Mouse (Mus musculus) neural tube, embryonic 12.5 days (tissue): ENCODE results near the gene Cacnb2. TPM values are rescaled to one million over a fixed set of nuclear protein-coding genes. Genes with fewer than 3 reads are reported as not detected.

ENCODE experiments used
- ATAC-seq: fragments of 200-750 bp; cut with Nextera tagmentation; 2 replicates; pipeline ENCODE4 v1.8.0; 2017; ENCODE audit warnings: low read depth, mild to moderate bottlenecking, moderate TSS enrichment, moderate library complexity; ENCODE audit not compliant: low FRiP score
- H3K27ac ChIP-seq: fragments of 300-500 bp; sonication (generic); 2 replicates; pipeline ENCODE4 v1.5.1; 2016
- H3K27me3 ChIP-seq: fragments of 300-500 bp; sonication (generic); replicated peaks from 2 replicates; pipeline ENCODE4 v1.6.1; 2016; ENCODE audit warnings: mild to moderate bottlenecking
- H3K36me3 ChIP-seq: fragments of 300-500 bp; sonication (generic); 2 replicates; pipeline ENCODE4 v1.6.1; 2016; ENCODE audit warnings: mild to moderate bottlenecking
- H3K4me1 ChIP-seq: fragments of 300-500 bp; sonication (generic); 2 replicates; pipeline ENCODE4 v1.6.1; 2016
- H3K4me2 ChIP-seq: fragments of 300-500 bp; sonication (generic); replicated peaks from 2 replicates; pipeline ENCODE4 v1.6.1; 2016; ENCODE audit warnings: mild to moderate bottlenecking
- H3K4me3 ChIP-seq: fragments of 300-500 bp; sonication (generic); 2 replicates; pipeline ENCODE4 v1.5.1; 2016
- H3K9ac ChIP-seq: fragments of 300-500 bp; sonication (generic); 2 replicates; pipeline ENCODE4 v1.6.1; 2016; ENCODE audit warnings: mild to moderate bottlenecking
- H3K9me3 ChIP-seq: fragments of 300-500 bp; sonication (generic); 2 replicates; pipeline ENCODE4 v1.6.1; 2016; ENCODE audit warnings: mild to moderate bottlenecking
- WGBS: fragments of 180-500 bp; shearing (Covaris S2); methylation state at CpG from one replicate; pipeline ENCODE4 v1.1.7; 2016; 5-methylcytosine and 5-hydroxymethylcytosine counted together
- polyA plus RNA-seq: library from polyadenylated mRNA; unstranded; fragments of >200 nt; fragmentation: Nextera tagmentation; extraction: Ambion mirVana; gene quantifications from 2 replicates; pipeline ENCODE4 v1.2.1, GENCODE M21; 2016

Gene Cacnb2
- 1.7 and 2.0 TPM in 2 replicates for polyA plus RNA-seq

GRCm38 (mm10) chr2:14602788-14603187 is at the start of gene Cacnb2:
Cacnb2 (plus strand) TSS chr2:14603088.
- no peak within 1 kb of the TSS for H3K27ac ChIP-seq
- peak within 1 kb of the TSS; percentile 56 for H3K4me3 ChIP-seq
- peaks cover 37% of the 10 kb centered on the region for H3K27me3 ChIP-seq
- peak within 1 kb of the TSS; percentile 54; the same call in 1 of the 2 replicates for H3K9ac ChIP-seq
- WGBS: 68% methylated on average over 3 of the region's 3 CpGs
- H3K4me1 ChIP-seq: peaks cover 13% of the 10 kb centered on the region
- no peaks in the 10 kb centered on the region for H3K36me3 ChIP-seq
- no peak for ATAC-seq
- H3K9me3 ChIP-seq: no peaks in the 10 kb centered on the region
- H3K4me2 ChIP-seq: peak within 1 kb of the TSS; percentile 96

- Histone ChIP-seq H3K4me2 (no peak overlapping the region), H3K4me1 (no peaks in the 10 kb centered on the region), H3K4me3 (no peak overlapping the region), H3K27me3 (no peaks in the 10 kb centered on the region), H3K27ac (no peak overlapping the region), H3K9me3 (no peaks in the 10 kb centered on the region), H3K9ac (no peak overlapping the region), H3K36me3 (no peaks in the 10 kb centered on the region)
- 70% methylated on average over 2 of the region's 2 CpGs for WGBS
- ATAC-seq: no peak
These were observed 34.9 kb upstream of the Cacnb2 start for GRCm38 (mm10) chr2:14568020-14568419.

GRCm38 (mm10) chr2:14571300-14571699 is 31.6 kb upstream of the Cacnb2 start:
- no peak overlapping the region for H3K4me2 ChIP-seq
- no peaks in the 10 kb centered on the region for H3K9me3 ChIP-seq
- no peak overlapping the region for H3K27ac ChIP-seq
- H3K27me3 ChIP-seq: no peaks in the 10 kb centered on the region
- no peak overlapping the region for H3K9ac ChIP-seq
- H3K4me3 ChIP-seq: no peak overlapping the region
- no peak for ATAC-seq
- H3K4me1 ChIP-seq: no peaks in the 10 kb centered on the region
- H3K36me3 ChIP-seq: no peaks in the 10 kb centered on the region

GRCm38 (mm10) chr2:14589541-14589940 is 13.3 kb upstream of the Cacnb2 start:
- WGBS: 89% methylated on average over 4 of the region's 4 CpGs

GRCm38 (mm10) chr2:14597909-14598563 is 4.9 kb upstream of the Cacnb2 start:
- no peak overlapping the region for H3K4me3 ChIP-seq
- no peak overlapping the region for H3K9ac ChIP-seq
- ATAC-seq: no peak
- no peak overlapping the region for H3K27ac ChIP-seq
- no peaks in the 10 kb centered on the region for H3K4me1 ChIP-seq
- H3K4me2 ChIP-seq: no peak overlapping the region
- H3K27me3 ChIP-seq: peaks cover 4% of the 10 kb centered on the region
- H3K9me3 ChIP-seq: no peaks in the 10 kb centered on the region
- H3K36me3 ChIP-seq: no peaks in the 10 kb centered on the region

More at GRCm38 (mm10) chr2:14589541-14589940, 13.3 kb upstream of the Cacnb2 start:
- H3K9me3 ChIP-seq: no peaks in the 10 kb centered on the region
- no peaks in the 10 kb centered on the region for H3K36me3 ChIP-seq
- no peaks in the 10 kb centered on the region for H3K27me3 ChIP-seq
- ATAC-seq: no peak
- no peak overlapping the region for H3K4me3 ChIP-seq
- no peak overlapping the region for H3K27ac ChIP-seq
- no peaks in the 10 kb centered on the region for H3K4me1 ChIP-seq
- no peak overlapping the region for H3K9ac ChIP-seq
- no peak overlapping the region for H3K4me2 ChIP-seq

- Histone ChIP-seq H3K36me3 (no peaks in the 10 kb centered on the region), H3K4me2 (peak overlapping the region; percentile 96), H3K9ac (peak overlapping the region; percentile 54), H3K9me3 (no peaks in the 10 kb centered on the region), H3K4me3 (peak overlapping the region; percentile 56), H3K27ac (no peak overlapping the region), H3K27me3 (peaks cover 37% of the 10 kb centered on the region), H3K4me1 (peaks cover 18% of the 10 kb centered on the region)
- WGBS: under 1% methylated on average over 83 of the region's 83 CpGs
- peak; percentile 83 for ATAC-seq
These were observed 1.2 kb downstream of the Cacnb2 start for GRCm38 (mm10) chr2:14603784-14604781.

- peak; percentile 56 for ATAC-seq
- Histone ChIP-seq H3K4me1 (peaks cover 23% of the 10 kb centered on the region), H3K4me2 (peak overlapping the region; percentile 96), H3K9me3 (no peaks in the 10 kb centered on the region), H3K27me3 (peaks cover 37% of the 10 kb centered on the region), H3K36me3 (no peaks in the 10 kb centered on the region), H3K27ac (no peak overlapping the region), H3K4me3 (peak overlapping the region; percentile 56), H3K9ac (peak overlapping the region; percentile 54)
- WGBS: under 1% methylated on average over 22 of the region's 22 CpGs
These were observed 1.9 kb downstream of the Cacnb2 start for GRCm38 (mm10) chr2:14604791-14605190.

GRCm38 (mm10) chr2:14605207-14605606 is 2.3 kb downstream of the Cacnb2 start:
- Histone ChIP-seq H3K9me3 (no peaks in the 10 kb centered on the region), H3K27me3 (peaks cover 37% of the 10 kb centered on the region), H3K4me2 (peak overlapping the region; percentile 96), H3K27ac (no peak overlapping the region), H3K4me3 (peak overlapping the region; percentile 56), H3K36me3 (no peaks in the 10 kb centered on the region), H3K9ac (peak overlapping the region; percentile 54; the same call in 1 of the 2 replicates), H3K4me1 (peaks cover 25% of the 10 kb centered on the region)
- WGBS: 9% methylated on average over 7 of the region's 7 CpGs
- ATAC-seq: no peak

GRCm38 (mm10) chr2:14608606-14609005 is 5.7 kb downstream of the Cacnb2 start:
- no peaks in the 10 kb centered on the region for H3K36me3 ChIP-seq
- H3K4me3 ChIP-seq: no peak overlapping the region
- H3K9ac ChIP-seq: no peak overlapping the region
- H3K27me3 ChIP-seq: peaks cover 30% of the 10 kb centered on the region
- no peak for ATAC-seq
- 38% methylated on average over 4 of the region's 4 CpGs for WGBS
- H3K4me2 ChIP-seq: no peak overlapping the region
- H3K9me3 ChIP-seq: no peaks in the 10 kb centered on the region
- H3K4me1 ChIP-seq: peaks cover 22% of the 10 kb centered on the region
- H3K27ac ChIP-seq: no peak overlapping the region

- no peak overlapping the region for H3K9ac ChIP-seq
- WGBS: 72% methylated on average over 4 of the region's 4 CpGs
- no peaks in the 10 kb centered on the region for H3K9me3 ChIP-seq
- peaks cover 12% of the 10 kb centered on the region; the same call in 1 of the 2 replicates for H3K4me1 ChIP-seq
- no peak overlapping the region for H3K4me3 ChIP-seq
- ATAC-seq: no peak
- no peaks in the 10 kb centered on the region for H3K27me3 ChIP-seq
- H3K36me3 ChIP-seq: no peaks in the 10 kb centered on the region
- no peak overlapping the region for H3K4me2 ChIP-seq
- no peak overlapping the region for H3K27ac ChIP-seq
These were observed 9.8 kb downstream of the Cacnb2 start for GRCm38 (mm10) chr2:14612705-14613104.

- no peaks in the 10 kb centered on the region for H3K9me3 ChIP-seq
- no peak overlapping the region for H3K9ac ChIP-seq
- no peaks in the 10 kb centered on the region for H3K4me1 ChIP-seq
- H3K4me3 ChIP-seq: no peak overlapping the region
- 91% methylated on average over 3 of the region's 3 CpGs for WGBS
- no peaks in the 10 kb centered on the region for H3K36me3 ChIP-seq
- no peak for ATAC-seq
- H3K27ac ChIP-seq: no peak overlapping the region
- no peaks in the 10 kb centered on the region for H3K27me3 ChIP-seq
- no peak overlapping the region for H3K4me2 ChIP-seq
These were observed 13.5 kb downstream of the Cacnb2 start for GRCm38 (mm10) chr2:14616361-14616760.

GRCm38 (mm10) chr2:14620120-14620853 is 17.4 kb downstream of the Cacnb2 start:
- Histone ChIP-seq H3K36me3 (no peaks in the 10 kb centered on the region), H3K4me3 (no peak overlapping the region), H3K4me1 (no peaks in the 10 kb centered on the region), H3K9ac (no peak overlapping the region), H3K9me3 (no peaks in the 10 kb centered on the region), H3K27me3 (no peaks in the 10 kb centered on the region), H3K4me2 (no peak overlapping the region), H3K27ac (no peak overlapping the region)
- no peak for ATAC-seq
- WGBS: 80% methylated on average over 6 of the region's 6 CpGs
